Mouse (Mus musculus) kidney, embryonic 15.5 days (tissue): Measurements from ENCODE around the gene Hist1h2ab. TPM values are rescaled to one million over a fixed set of nuclear protein-coding genes. Genes with fewer than 3 reads are reported as not detected.
"Not testable (repeated sequence)": the region's sequence is repeated elsewhere in the genome, so short reads cannot be mapped to it uniquely, and the experiment has no call there.

Experiments used
- ATAC-seq: fragments of 200-750 bp; cut with Nextera tagmentation; replicated peaks from 2 replicates; pipeline ENCODE4 v1.8.0; 2017; ENCODE audit warnings: moderate TSS enrichment; ENCODE audit not compliant: low FRiP score
- H3K27ac ChIP-seq: fragments of 300-500 bp; sonication (generic); 2 replicates; pipeline ENCODE4 v1.5.1; 2015; ENCODE audit warnings: mild to moderate bottlenecking, inconsistent platforms
- H3K27me3 ChIP-seq: fragments of 300-500 bp; sonication (generic); 2 replicates; pipeline ENCODE4 v1.6.1; 2015; ENCODE audit warnings: inconsistent platforms
- H3K36me3 ChIP-seq: fragments of 300-500 bp; sonication (generic); 2 replicates; pipeline ENCODE4 v1.6.1; 2015; ENCODE audit warnings: inconsistent platforms
- H3K4me1 ChIP-seq: fragments of 300-500 bp; sonication (generic); 2 replicates; pipeline ENCODE4 v1.6.1; 2015; ENCODE audit warnings: inconsistent platforms
- H3K4me2 ChIP-seq: fragments of 300-500 bp; sonication (generic); 2 replicates; pipeline ENCODE4 v1.6.1; 2015; ENCODE audit warnings: moderate library complexity, mild to moderate bottlenecking, inconsistent platforms
- H3K4me3 ChIP-seq: fragments of 300-500 bp; sonication (generic); replicated peaks from 2 replicates; pipeline ENCODE4 v1.5.1; 2015; ENCODE audit warnings: mild to moderate bottlenecking, inconsistent platforms
- H3K9ac ChIP-seq: fragments of 300-500 bp; sonication (generic); 2 replicates; pipeline ENCODE4 v1.6.1; 2015; ENCODE audit warnings: mild to moderate bottlenecking, inconsistent platforms
- H3K9me3 ChIP-seq: fragments of 300-500 bp; sonication (generic); replicated peaks from 2 replicates; pipeline ENCODE4 v1.6.1; 2016; ENCODE audit warnings: inconsistent platforms
- WGBS: fragments of 180-500 bp; shearing (Covaris S2); methylation state at CpG from one replicate; pipeline ENCODE4 v1.1.7; 2015; ENCODE audit warnings: mixed read lengths; 5-methylcytosine and 5-hydroxymethylcytosine counted together
- polyA plus RNA-seq: library from polyadenylated mRNA; unstranded; fragments of >200 nt; fragmentation: Nextera tagmentation; extraction: Ambion mirVana; gene quantifications from 2 replicates; pipeline ENCODE4 v1.2.1, GENCODE M21; 2015

Gene Hist1h2ab
- polyA plus RNA-seq, 1 experiment from 2014 or later, result 39.2 TPM

DNA sequence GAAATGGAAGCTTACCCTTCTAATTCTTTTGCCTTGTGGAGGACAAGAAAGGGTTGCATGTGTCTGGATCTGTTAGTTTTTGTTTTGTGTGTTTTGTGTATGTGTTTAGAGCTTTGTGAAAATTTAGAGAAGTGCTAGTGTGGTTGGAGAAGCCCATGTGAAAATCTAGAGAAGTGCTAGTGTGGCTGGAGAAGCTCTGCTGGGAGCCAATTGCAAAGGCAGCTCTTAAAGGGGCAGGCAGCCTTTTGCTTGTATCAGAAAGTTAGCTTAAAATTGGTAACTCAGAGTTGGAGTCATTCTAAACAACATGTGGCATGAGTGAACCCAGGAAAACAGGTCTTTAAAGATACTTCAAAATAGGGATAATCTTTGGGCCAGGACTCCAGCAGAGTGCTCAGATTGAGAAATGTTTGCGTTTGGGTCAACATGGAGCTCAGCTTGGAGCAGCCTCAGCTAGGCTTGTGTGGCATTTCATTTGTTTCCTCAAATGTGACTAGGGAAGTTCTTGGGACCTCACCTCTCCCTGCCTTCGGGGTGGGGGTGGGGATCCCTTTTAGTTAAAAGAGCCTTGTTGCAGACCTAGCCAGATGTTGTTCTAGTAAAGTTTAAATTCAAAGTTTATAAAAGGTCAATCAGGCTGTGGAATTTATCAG, 33.2 kb upstream of the Hist1h2ab start:
- H3K27ac ChIP-seq, H3K36me3 ChIP-seq, ATAC-seq, H3K9ac ChIP-seq, H3K4me3 ChIP-seq, H3K9me3 ChIP-seq, H3K27me3 ChIP-seq, H3K4me1 ChIP-seq, H3K4me2 ChIP-seq: not testable (repeated sequence)
- WGBS, result 9% methylated on average over 2 of the region's 2 CpGs

DNA sequence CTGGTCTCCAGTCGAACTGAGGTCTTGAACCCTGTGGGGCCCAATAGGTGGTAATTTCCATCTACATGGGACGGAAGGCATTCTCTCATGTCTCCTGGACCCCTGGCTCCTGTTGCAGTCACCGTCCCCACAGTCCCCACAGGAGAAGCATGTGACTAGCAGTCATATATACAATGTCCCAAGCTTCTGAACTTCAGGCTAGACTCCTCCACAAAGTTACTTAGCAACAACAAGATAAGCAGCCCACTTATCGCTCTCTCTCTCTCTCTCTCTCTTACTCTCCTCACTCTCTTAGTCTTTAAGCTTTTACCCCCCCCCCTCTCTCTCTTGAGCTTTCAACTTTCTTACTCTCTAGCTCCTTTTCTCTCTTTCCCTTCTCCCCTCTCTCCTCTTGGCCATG, 26.7 kb upstream of the Hist1h2ab start:
- no peak overlapping the region for H3K4me2 ChIP-seq
- H3K27me3 ChIP-seq, result no peaks in the 10 kb centered on the region
- no peak overlapping the region for H3K9ac ChIP-seq
- no peaks in the 10 kb centered on the region for H3K9me3 ChIP-seq
- 71% methylated on average over 4 of the region's 4 CpGs for WGBS
- ATAC-seq, result no peak
- no peak overlapping the region for H3K4me3 ChIP-seq
- no peaks in the 10 kb centered on the region for H3K4me1 ChIP-seq
- H3K27ac ChIP-seq, result no peak overlapping the region
- H3K36me3 ChIP-seq, result no peaks in the 10 kb centered on the region

DNA sequence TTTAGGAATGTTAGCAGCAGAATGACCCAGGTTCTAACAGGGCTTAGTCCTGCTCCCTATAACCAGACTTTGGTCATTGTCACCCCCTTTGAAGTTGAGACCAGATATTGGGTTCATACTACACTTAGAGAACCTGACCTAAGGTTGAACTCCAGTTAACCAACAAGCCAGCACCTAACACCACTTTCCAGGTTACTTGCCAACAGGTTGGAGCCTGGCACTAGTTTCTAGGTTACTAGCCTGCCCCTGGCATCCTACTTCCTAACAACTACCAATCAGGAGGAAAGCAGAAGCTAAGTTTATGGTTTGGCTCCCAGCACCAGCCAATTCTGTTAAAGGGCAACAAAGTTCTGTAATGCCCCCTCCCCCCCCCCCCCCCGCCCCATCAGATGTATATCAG, 25.7 kb upstream of the Hist1h2ab start:
- no peak overlapping the region for H3K27ac ChIP-seq
- no peaks in the 10 kb centered on the region for H3K27me3 ChIP-seq
- no peak for ATAC-seq
- no peak overlapping the region for H3K4me2 ChIP-seq
- no peak overlapping the region for H3K9ac ChIP-seq
- H3K9me3 ChIP-seq, result no peaks in the 10 kb centered on the region
- no peak overlapping the region for H3K4me3 ChIP-seq
- H3K36me3 ChIP-seq, result no peaks in the 10 kb centered on the region
- no peaks in the 10 kb centered on the region for H3K4me1 ChIP-seq
- no CpG with 5 or more reads among the region's 1 CpGs for WGBS

DNA sequence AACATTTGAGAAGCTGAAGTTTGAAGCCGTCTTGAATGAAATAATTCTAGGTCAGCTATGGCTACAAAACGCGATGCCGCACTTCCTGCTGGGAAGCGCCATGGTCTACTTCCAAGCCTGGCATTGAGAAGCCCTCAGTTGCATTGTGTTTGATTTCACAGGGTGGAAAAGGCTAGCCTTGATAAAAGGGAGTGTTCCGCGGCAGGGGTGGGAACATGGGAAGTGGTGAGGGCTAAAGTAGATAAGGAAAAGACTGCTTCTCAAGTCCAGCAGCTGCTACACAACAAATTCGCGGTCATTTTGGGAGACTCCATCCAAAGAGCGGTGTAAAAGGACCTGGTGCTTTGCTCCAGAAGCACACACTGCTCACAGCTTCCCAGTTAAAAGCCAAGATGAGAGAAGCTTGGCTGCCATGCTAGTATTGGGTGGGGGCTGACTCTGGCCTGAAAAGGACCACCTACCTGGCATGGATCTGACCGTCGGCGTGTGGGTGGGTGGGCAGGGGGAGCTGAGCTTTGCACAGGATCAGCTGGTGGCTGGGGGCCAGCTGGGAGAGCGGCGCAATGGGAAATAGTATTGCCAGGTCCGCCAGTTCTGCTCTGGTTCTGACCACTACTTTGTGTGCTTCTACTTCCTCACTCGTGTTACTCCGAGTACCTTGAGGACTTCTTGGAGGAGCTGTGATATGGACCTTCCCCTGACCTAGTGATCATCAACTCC, 22.3 kb upstream of the Hist1h2ab start:
- ATAC-seq, result no peak
- no peaks in the 10 kb centered on the region for H3K9me3 ChIP-seq
- peaks cover 4% of the 10 kb centered on the region; the same call in 1 of the 2 replicates for H3K4me1 ChIP-seq
- no peaks in the 10 kb centered on the region for H3K36me3 ChIP-seq
- 91% methylated on average over 18 of the region's 18 CpGs for WGBS
- no peak overlapping the region for H3K27ac ChIP-seq
- no peaks in the 10 kb centered on the region for H3K27me3 ChIP-seq
- H3K9ac ChIP-seq, result no peak overlapping the region
- H3K4me3 ChIP-seq, result no peak overlapping the region
- H3K4me2 ChIP-seq, result no peak overlapping the region

DNA sequence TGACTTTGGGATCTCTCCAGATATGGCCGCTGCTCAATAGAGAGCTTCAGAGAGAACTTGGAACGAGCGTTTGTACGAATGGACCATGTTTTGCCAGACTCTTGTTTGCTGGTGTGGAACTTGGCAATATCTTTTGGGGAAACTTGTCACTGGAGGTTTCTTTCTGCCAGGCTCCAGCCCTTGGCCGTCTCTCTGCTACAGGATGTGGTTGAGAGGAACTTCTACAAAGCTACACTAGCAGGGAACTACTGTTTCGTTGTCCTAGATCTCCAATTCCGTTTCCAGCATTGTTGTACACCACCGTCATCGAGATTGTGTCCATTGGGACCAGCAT, 21.8 kb upstream of the Hist1h2ab start:
- 91% methylated on average over 9 of the region's 9 CpGs for WGBS
- no peaks in the 10 kb centered on the region for H3K36me3 ChIP-seq
- no peak overlapping the region for H3K4me2 ChIP-seq
- no peaks in the 10 kb centered on the region for H3K27me3 ChIP-seq
- H3K27ac ChIP-seq, result no peak overlapping the region
- no peak for ATAC-seq
- no peak overlapping the region for H3K9ac ChIP-seq
- H3K4me3 ChIP-seq, result no peak overlapping the region
- H3K4me1 ChIP-seq, result peaks cover 4% of the 10 kb centered on the region; the same call in 1 of the 2 replicates
- H3K9me3 ChIP-seq, result no peaks in the 10 kb centered on the region

DNA sequence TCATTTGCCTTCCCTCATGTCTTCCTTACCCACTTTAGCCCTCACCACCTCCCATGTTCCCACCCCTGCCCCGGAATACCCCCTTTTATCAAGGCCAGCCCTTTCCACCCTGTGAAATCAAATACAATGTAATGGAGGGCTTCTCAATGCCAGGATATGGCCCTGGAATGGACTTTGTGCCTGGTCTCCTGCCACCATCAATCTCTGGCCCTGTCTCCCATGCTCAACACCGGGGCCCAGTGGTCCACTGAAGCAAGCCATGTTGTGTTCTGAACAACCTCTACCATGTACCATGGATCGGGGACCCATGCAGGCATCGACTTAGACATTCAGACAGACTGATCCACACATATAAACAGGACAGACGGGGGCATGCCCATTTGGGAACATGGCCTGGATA, 21.2 kb upstream of the Hist1h2ab start:
- H3K4me2 ChIP-seq, result no peak overlapping the region
- H3K36me3 ChIP-seq, result no peaks in the 10 kb centered on the region
- no peaks in the 10 kb centered on the region for H3K27me3 ChIP-seq
- no peak overlapping the region for H3K27ac ChIP-seq
- ATAC-seq, result no peak
- no peak overlapping the region for H3K4me3 ChIP-seq
- no peaks in the 10 kb centered on the region for H3K9me3 ChIP-seq
- H3K9ac ChIP-seq, result no peak overlapping the region
- H3K4me1 ChIP-seq, result peaks cover 4% of the 10 kb centered on the region; the same call in 1 of the 2 replicates
- WGBS, result 97% methylated on average over 5 of the region's 5 CpGs

DNA sequence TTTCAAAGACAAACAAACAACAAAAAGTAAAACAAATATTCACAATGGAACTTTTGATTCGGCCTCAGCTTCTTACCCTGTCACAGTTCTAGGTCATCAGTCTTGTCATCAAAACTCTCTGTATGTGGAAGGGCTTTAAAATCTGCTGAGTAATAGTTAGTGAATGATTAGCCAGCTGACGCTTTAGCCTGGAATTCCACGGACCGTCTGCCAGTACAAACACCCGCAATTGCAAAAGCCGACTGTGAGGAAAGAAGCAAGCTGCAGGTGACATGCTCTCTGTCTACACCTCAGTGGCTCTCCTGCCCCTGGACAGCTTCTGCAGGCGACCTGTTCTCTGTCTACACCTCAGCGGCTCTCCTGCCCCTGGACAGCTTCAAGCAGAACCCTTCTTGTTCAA, 20.4 kb upstream of the Hist1h2ab start:
- no peaks in the 10 kb centered on the region for H3K27me3 ChIP-seq
- H3K4me2 ChIP-seq, result no peak overlapping the region
- 0 out of 2 replicates have a peak, but pooled peaks have one; percentile 56 for ATAC-seq
- WGBS, result 24% methylated on average over 8 of the region's 8 CpGs
- H3K9me3 ChIP-seq, result no peaks in the 10 kb centered on the region
- peaks cover 4% of the 10 kb centered on the region; the same call in 1 of the 2 replicates for H3K4me1 ChIP-seq
- no peak overlapping the region for H3K4me3 ChIP-seq
- no peaks in the 10 kb centered on the region for H3K36me3 ChIP-seq
- H3K27ac ChIP-seq, result no peak overlapping the region
- H3K9ac ChIP-seq, result no peak overlapping the region

DNA sequence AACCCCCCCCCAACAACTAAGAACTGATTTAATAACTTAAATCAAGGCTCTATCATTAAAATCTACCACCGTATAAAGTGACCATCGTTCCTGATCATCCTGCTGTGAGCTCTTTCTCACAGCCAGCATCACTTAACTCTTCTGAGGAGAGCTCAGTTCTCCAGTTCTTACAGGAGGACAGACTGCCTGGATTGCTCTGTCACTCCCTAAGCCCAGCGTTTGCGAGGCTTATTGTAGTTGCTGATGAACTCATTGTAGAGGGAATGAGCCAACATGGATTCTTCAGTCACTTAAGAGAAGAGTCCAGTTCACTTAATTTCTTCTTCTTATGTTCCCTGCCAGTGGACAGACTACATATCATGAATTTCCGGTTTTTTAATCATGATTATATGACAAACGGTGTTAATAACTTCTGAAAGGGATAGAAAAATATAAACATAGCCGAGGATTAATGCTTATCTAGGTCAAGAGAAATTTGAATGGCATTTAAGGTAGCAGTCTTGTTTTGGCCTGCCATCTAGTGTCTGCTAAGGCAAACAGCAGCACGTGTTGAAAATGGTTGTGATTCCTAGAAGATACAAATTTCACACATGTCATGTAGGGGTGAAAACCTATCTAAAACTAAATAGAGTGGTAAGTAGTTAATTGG, 18.6 kb upstream of the Hist1h2ab start:
- no peak overlapping the region for H3K4me2 ChIP-seq
- H3K27ac ChIP-seq, result no peak overlapping the region
- H3K27me3 ChIP-seq, result no peaks in the 10 kb centered on the region
- no peak overlapping the region for H3K9ac ChIP-seq
- no peaks in the 10 kb centered on the region for H3K9me3 ChIP-seq
- peaks cover 4% of the 10 kb centered on the region; the same call in 1 of the 2 replicates for H3K4me1 ChIP-seq
- WGBS, result 25% methylated on average over 8 of the region's 8 CpGs
- no peak overlapping the region for H3K4me3 ChIP-seq
- H3K36me3 ChIP-seq, result no peaks in the 10 kb centered on the region
- ATAC-seq, result no peak

DNA sequence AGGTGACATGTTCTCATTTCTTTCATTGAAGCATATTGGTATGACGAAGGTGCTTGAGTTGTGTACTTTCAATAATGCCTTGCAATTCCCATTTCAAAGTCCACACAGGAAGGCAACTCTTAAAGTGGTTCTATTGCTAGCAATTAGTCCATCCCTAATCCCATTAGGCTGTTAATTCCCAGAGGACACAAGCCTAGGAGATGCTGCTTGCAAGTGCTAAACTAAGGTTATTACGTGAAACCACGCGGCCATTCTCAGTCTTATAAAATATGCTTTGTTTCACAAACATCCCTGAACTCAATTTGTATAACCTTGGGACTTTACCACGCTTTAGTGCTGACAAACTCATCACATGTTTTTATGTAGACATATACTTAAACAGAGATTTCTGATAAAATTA, 13.8 kb upstream of the Hist1h2ab start:
- WGBS, result 80% methylated on average over 5 of the region's 5 CpGs
- Histone ChIP-seq H3K27ac (no peak overlapping the region), H3K9me3 (no peaks in the 10 kb centered on the region), H3K4me3 (no peak overlapping the region), H3K4me2 (no peak overlapping the region), H3K4me1 (peaks cover 16% of the 10 kb centered on the region), H3K36me3 (no peaks in the 10 kb centered on the region), H3K9ac (no peak overlapping the region), H3K27me3 (no peaks in the 10 kb centered on the region)
- no peak for ATAC-seq

DNA sequence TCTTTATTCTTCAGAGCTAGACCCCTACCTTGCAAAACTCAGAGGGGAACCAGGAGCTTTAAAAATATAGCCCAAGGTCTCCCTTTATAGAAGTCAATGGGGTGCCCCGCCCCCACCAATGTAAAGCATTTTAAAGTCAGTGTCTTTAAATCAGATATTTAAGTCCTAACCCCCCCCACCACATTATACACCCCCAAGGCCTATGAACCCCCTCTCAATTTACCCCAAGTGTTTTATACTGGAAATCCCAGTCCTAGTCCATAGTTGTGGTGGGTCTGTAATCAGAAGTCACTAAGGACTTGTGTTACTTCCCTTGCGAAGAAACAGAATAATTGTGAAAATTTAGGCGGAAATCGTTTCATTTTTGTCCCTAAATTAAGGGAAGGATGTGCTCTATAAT, 12.9 kb upstream of the Hist1h2ab start:
- H3K36me3 ChIP-seq, result no peaks in the 10 kb centered on the region
- no peak for ATAC-seq
- H3K4me2 ChIP-seq, result peak overlapping the region; percentile 89
- 0 out of 2 replicates have a peak overlapping the region, but pooled peaks have one; percentile 80 for H3K9ac ChIP-seq
- H3K9me3 ChIP-seq, result no peaks in the 10 kb centered on the region
- H3K4me1 ChIP-seq, result peaks cover 16% of the 10 kb centered on the region
- 20% methylated on average over 4 of the region's 4 CpGs for WGBS
- H3K27ac ChIP-seq, result peak overlapping the region; percentile 100
- H3K27me3 ChIP-seq, result no peaks in the 10 kb centered on the region
- H3K4me3 ChIP-seq, result peak overlapping the region; percentile 61

DNA sequence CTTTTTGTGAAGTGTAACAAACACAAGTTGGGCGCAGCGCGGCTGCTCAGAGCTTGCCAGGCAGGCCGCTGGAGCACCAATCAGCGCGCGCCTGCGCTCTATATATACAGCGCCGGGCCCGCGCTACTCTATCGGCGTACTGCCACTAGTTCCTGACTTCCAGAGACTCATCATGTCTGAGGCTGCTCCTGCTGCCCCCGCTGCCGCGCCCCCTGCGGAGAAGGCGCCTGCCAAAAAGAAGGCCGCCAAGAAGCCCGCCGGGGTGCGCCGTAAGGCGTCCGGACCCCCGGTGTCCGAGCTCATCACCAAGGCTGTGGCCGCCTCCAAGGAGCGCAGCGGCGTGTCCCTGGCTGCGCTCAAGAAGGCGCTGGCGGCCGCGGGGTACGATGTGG, 12.3 kb upstream of the Hist1h2ab start, which contains the start of gene Hist1h1c:
TSS of gene Hist1h1c (plus strand) at position 132 of the 392 bp plus-strand sequence.
- Histone ChIP-seq H3K4me2 (peak within 1 kb of the TSS; percentile 89), H3K36me3 (no peaks in the 10 kb centered on the region), H3K9ac (peak within 1 kb of the TSS; percentile 80), H3K27me3 (no peaks in the 10 kb centered on the region), H3K27ac (peak within 1 kb of the TSS; percentile 100), H3K4me1 (peaks cover 16% of the 10 kb centered on the region), H3K4me3 (peak within 1 kb of the TSS; percentile 61), H3K9me3 (no peaks in the 10 kb centered on the region)
- ATAC-seq, result peak; percentile 93
- WGBS, result under 1% methylated on average over 38 of the region's 38 CpGs
